Mouse (Mus musculus): ENCODE measurements around the gene 6820408C15Rik. TPM values are rescaled to one million over a fixed set of nuclear protein-coding genes. Genes with fewer than 3 reads are reported as not detected.

6820408C15Rik gene
- polyA plus RNA-seq, 1 experiment from 2014 or later, result 2.5 TPM

Other genes starting within 250 kb of the 6820408C15Rik start
- gene Csnk2a1, start 188.7 kb upstream of the 6820408C15Rik start, polyA plus RNA-seq (2015; fragmentation: Nextera tagmentation; extraction: Ambion mirVana), result 106 and 110 TPM in 2 replicates
- 37.1 and 38.3 TPM in 2 replicates for gene Tbc1d20, start 121.8 kb upstream of the 6820408C15Rik start, polyA plus RNA-seq (2015; fragmentation: Nextera tagmentation; extraction: Ambion mirVana)
- gene Rbck1, start 82.9 kb upstream of the 6820408C15Rik start, polyA plus RNA-seq (2015; fragmentation: Nextera tagmentation; extraction: Ambion mirVana), result 117 and 120 TPM in 2 replicates
- 1.9 and 2.0 TPM in 2 replicates for gene Trib3, start 71.6 kb upstream of the 6820408C15Rik start, polyA plus RNA-seq (2015; fragmentation: Nextera tagmentation; extraction: Ambion mirVana)
- 49.4 and 51.0 TPM in 2 replicates for gene Nrsn2, start 38.9 kb upstream of the 6820408C15Rik start, polyA plus RNA-seq (2015; fragmentation: Nextera tagmentation; extraction: Ambion mirVana)
- gene Sox12, start 17.5 kb upstream of the 6820408C15Rik start, polyA plus RNA-seq (2015; fragmentation: Nextera tagmentation; extraction: Ambion mirVana), result 15.4 and 17.0 TPM in 2 replicates
- 18.0 and 20.2 TPM in 2 replicates for gene Zcchc3, start 560 bp upstream of the 6820408C15Rik start, polyA plus RNA-seq (2015; fragmentation: Nextera tagmentation; extraction: Ambion mirVana)
- gene Defb23, start 49.0 kb downstream of the 6820408C15Rik start, polyA plus RNA-seq (2015; fragmentation: Nextera tagmentation; extraction: Ambion mirVana), result not detected in 2 replicates
- not detected in 2 replicates for gene Defb20, start 61.5 kb downstream of the 6820408C15Rik start, polyA plus RNA-seq (2015; fragmentation: Nextera tagmentation; extraction: Ambion mirVana)
- not detected in 2 replicates for gene Defb22, start 74.6 kb downstream of the 6820408C15Rik start, polyA plus RNA-seq (2015; fragmentation: Nextera tagmentation; extraction: Ambion mirVana)
- not detected in 2 replicates for gene Defb26, start 96.1 kb downstream of the 6820408C15Rik start, polyA plus RNA-seq (2015; fragmentation: Nextera tagmentation; extraction: Ambion mirVana)
- gene Defb28, start 102.7 kb downstream of the 6820408C15Rik start, polyA plus RNA-seq (2015; fragmentation: Nextera tagmentation; extraction: Ambion mirVana), result not detected in 2 replicates
- gene Defb29, start 124.5 kb downstream of the 6820408C15Rik start, polyA plus RNA-seq (2015; fragmentation: Nextera tagmentation; extraction: Ambion mirVana), result not detected in 2 replicates
- not detected in 2 replicates for gene Gm17416, start 153.8 kb downstream of the 6820408C15Rik start, polyA plus RNA-seq (2015; fragmentation: Nextera tagmentation; extraction: Ambion mirVana)
- not detected in 2 replicates for gene Defb21, start 157.2 kb downstream of the 6820408C15Rik start, polyA plus RNA-seq (2015; fragmentation: Nextera tagmentation; extraction: Ambion mirVana)
- not detected in 2 replicates for gene Defb19, start 164.7 kb downstream of the 6820408C15Rik start, polyA plus RNA-seq (2015; fragmentation: Nextera tagmentation; extraction: Ambion mirVana)
- gene Defb45, start 183.8 kb downstream of the 6820408C15Rik start, polyA plus RNA-seq (2015; fragmentation: Nextera tagmentation; extraction: Ambion mirVana), result not detected in 2 replicates
- gene Defb36, start 188.7 kb downstream of the 6820408C15Rik start, polyA plus RNA-seq (2015; fragmentation: Nextera tagmentation; extraction: Ambion mirVana), result not detected in 2 replicates
- gene Defb25, start 207.5 kb downstream of the 6820408C15Rik start, polyA plus RNA-seq (2015; fragmentation: Nextera tagmentation; extraction: Ambion mirVana), result not detected in 2 replicates
- gene Rem1, start 211.4 kb downstream of the 6820408C15Rik start, polyA plus RNA-seq (2015; fragmentation: Nextera tagmentation; extraction: Ambion mirVana), result 0.30 and 0.40 TPM in 2 replicates